Comparison of ENCODE assay signal across 26 mouse cellular contexts in genomic region chr9:13684327-13684934, GRCm38 (mm10).
DNase-seq lines count a peak whose midpoint lies in the region; ATAC-seq and TF ChIP-seq lines count a peak whose summit lies in the region.
"Had no signal": no experiment of that assay in that cellular context is flagged by ENCODE, and none has a peak within 500 bp of the region (broad histone marks: within the 10 kb centered on the region; RNA-seq: fewer than 3 reads in every experiment).

No protein-coding gene starts in this region.

- no peak overlapping the region for H3K4me3 ChIP-seq in liver, embryonic 13.5 days (replicated peaks)
- H3K4me3 ChIP-seq in liver, embryonic 11.5 days (ENCODE audit: low read depth, low read length): no peak overlapping the region
- no peak overlapping the region for H3K4me3 ChIP-seq in lung, embryonic 14.5 days (ENCODE audit: low read depth, low read length)
- H3K4me3 ChIP-seq in lung, postnatal 0 days (ENCODE audit: low read depth, low read length): no peak overlapping the region
- H3K4me3 ChIP-seq: forebrain, embryonic 10.5 days; forebrain, embryonic 13.5 days; heart, embryonic 12.5 days; heart, embryonic 15.5 days; hindbrain, embryonic 10.5 days; hindbrain, embryonic 13.5 days had no signal

- no peak for DNase-seq in liver, embryonic 13.5 days
- no peak for DNase-seq in liver, embryonic 11.5 days (ENCODE audit: low spot score)
- peak; percentile 74 for DNase-seq in lung, embryonic 14.5 days
- DNase-seq in lung, postnatal 25 days (ENCODE audit: low spot score): no peak
- DNase-seq in lung, postnatal 0 days (ENCODE audit: low spot score): peak; percentile 62
- DNase-seq in lung, postnatal 4 days: no peak
- DNase-seq in kidney, postnatal 14 days: no peak
- DNase-seq: adrenal gland, postnatal 10 days; adrenal gland, postnatal 36 days; cerebellum, adult 18-20 months; cerebellum, adult 9-10 months; cerebellum, postnatal 14 days; gastrocnemius, postnatal 10 days; gastrocnemius, postnatal 36 days; heart, postnatal 10 days; heart, postnatal 36 days had no signal

- TF ChIP-seq CTCF in lung, embryonic 14.5 days (IDR thresholded peaks at IDR 0.05; ENCODE audit: low read depth): no peak
- TF ChIP-seq CTCF in lung, postnatal 0 days (IDR thresholded peaks at IDR 0.05): no peak

- H3K4me2 ChIP-seq in liver, embryonic 13.5 days: no peak overlapping the region
- no peak overlapping the region for H3K4me2 ChIP-seq in liver, embryonic 11.5 days
- H3K4me2 ChIP-seq in lung, embryonic 14.5 days: no peak overlapping the region
- no peak overlapping the region for H3K4me2 ChIP-seq in lung, postnatal 0 days (replicated peaks; ENCODE audit: low read depth, low read length)
- H3K4me2 ChIP-seq: forebrain, embryonic 13.5 days; heart, embryonic 12.5 days; heart, embryonic 15.5 days; hindbrain, embryonic 13.5 days had no signal

- ATAC-seq in liver, embryonic 13.5 days (ENCODE audit: low read depth): peak; percentile 29; the same call in 1 of the 2 replicates
- ATAC-seq in liver, embryonic 11.5 days (replicated peaks; ENCODE audit: low FRiP score): no peak
- ATAC-seq in lung, embryonic 14.5 days (ENCODE audit: insufficient read depth): peak; percentile 83
- peak; percentile 57; the same call in 1 of the 2 replicates for ATAC-seq in lung, postnatal 0 days
- ATAC-seq: activated CD4-positive, CD25-positive, alpha-beta regulatory T cell, adult 4 months; CD4-positive, CD25-positive, alpha-beta regulatory T cell, adult 4 months; forebrain, embryonic 13.5 days; forebrain, embryonic 16.5 days; hindbrain, embryonic 16.5 days had no signal

- no peaks in the 10 kb centered on the region for H3K27me3 ChIP-seq in liver, embryonic 13.5 days
- H3K27me3 ChIP-seq in liver, embryonic 11.5 days (replicated peaks; ENCODE audit: control insufficient read depth, insufficient read depth, low read length): no peaks in the 10 kb centered on the region
- no peaks in the 10 kb centered on the region for H3K27me3 ChIP-seq in lung, embryonic 14.5 days (ENCODE audit: insufficient read depth, low read length)
- no peaks in the 10 kb centered on the region for H3K27me3 ChIP-seq in lung, postnatal 0 days (replicated peaks; ENCODE audit: insufficient read depth, low read length)
- H3K27me3 ChIP-seq: forebrain, embryonic 13.5 days; heart, embryonic 12.5 days; heart, embryonic 15.5 days; hindbrain, embryonic 13.5 days had no signal

- no peak for TF ChIP-seq EP300 in lung, postnatal 0 days (IDR thresholded peaks at IDR 0.05)

- H3K9ac ChIP-seq in liver, embryonic 13.5 days: no peak overlapping the region
- H3K9ac ChIP-seq in liver, embryonic 11.5 days (ENCODE audit: low read depth, low read length): no peak overlapping the region
- H3K9ac ChIP-seq in lung, embryonic 14.5 days: no peak overlapping the region
- H3K9ac ChIP-seq in lung, postnatal 0 days (replicated peaks; ENCODE audit: low read depth): no peak overlapping the region
- H3K9ac ChIP-seq: forebrain, embryonic 13.5 days; heart, embryonic 12.5 days; heart, embryonic 15.5 days; hindbrain, embryonic 13.5 days had no signal

- no peaks in the 10 kb centered on the region for H3K36me3 ChIP-seq in liver, embryonic 13.5 days
- no peaks in the 10 kb centered on the region for H3K36me3 ChIP-seq in liver, embryonic 11.5 days (ENCODE audit: control insufficient read depth, insufficient read depth, low read length)
- H3K36me3 ChIP-seq in lung, embryonic 14.5 days (ENCODE audit: insufficient read depth): no peaks in the 10 kb centered on the region
- H3K36me3 ChIP-seq in lung, postnatal 0 days (ENCODE audit: insufficient read depth, low read length): no peaks in the 10 kb centered on the region
- H3K36me3 ChIP-seq: forebrain, embryonic 10.5 days; heart, embryonic 12.5 days; heart, embryonic 15.5 days; hindbrain, embryonic 10.5 days; hindbrain, embryonic 13.5 days had no signal

- H3K9me3 ChIP-seq in liver, embryonic 13.5 days (replicated peaks): no peaks in the 10 kb centered on the region
- no peaks in the 10 kb centered on the region for H3K9me3 ChIP-seq in liver, embryonic 11.5 days (ENCODE audit: control insufficient read depth, low read length)
- H3K9me3 ChIP-seq in lung, embryonic 14.5 days (ENCODE audit: low read depth, low read length): no peaks in the 10 kb centered on the region
- H3K9me3 ChIP-seq in lung, postnatal 0 days (ENCODE audit: low read length): no peaks in the 10 kb centered on the region
- H3K9me3 ChIP-seq: forebrain, embryonic 10.5 days; forebrain, embryonic 13.5 days; heart, embryonic 12.5 days; heart, embryonic 15.5 days; hindbrain, embryonic 10.5 days; hindbrain, embryonic 13.5 days had no signal

- WGBS in liver, embryonic 13.5 days (ENCODE audit: insufficient replicate concordance): 76% methylated on average over 6 of the region's 6 CpGs
- WGBS in liver, embryonic 11.5 days: 85% methylated on average over 6 of the region's 6 CpGs
- 62% methylated on average over 6 of the region's 6 CpGs for WGBS in lung, embryonic 14.5 days
- WGBS in lung, postnatal 0 days: 56% methylated on average over 6 of the region's 6 CpGs

- H3K4me1 ChIP-seq in liver, embryonic 13.5 days (replicated peaks): peaks cover 5% of the 10 kb centered on the region; the same call in 1 of the 2 replicates
- H3K4me1 ChIP-seq in liver, embryonic 11.5 days (replicated peaks; ENCODE audit: control insufficient read depth, insufficient read depth, low read length): peaks cover 3% of the 10 kb centered on the region
- 0 out of 2 replicates have a peak, but pooled peaks cover 5% of the 10 kb centered on the region for H3K4me1 ChIP-seq in lung, embryonic 14.5 days (ENCODE audit: insufficient read depth)
- no peaks in the 10 kb centered on the region; the same call in 1 of the 2 replicates for H3K4me1 ChIP-seq in lung, postnatal 0 days (ENCODE audit: insufficient read depth, low read depth, low read length)

- no peak overlapping the region for H3K27ac ChIP-seq in liver, embryonic 13.5 days
- H3K27ac ChIP-seq in liver, embryonic 11.5 days (ENCODE audit: low read depth, low read length): no peak overlapping the region
- peak overlapping the region; percentile 52 for H3K27ac ChIP-seq in lung, embryonic 14.5 days (ENCODE audit: low read depth)
- 0 out of 2 replicates have a peak overlapping the region, but pooled peaks have one; percentile 43 for H3K27ac ChIP-seq in lung, postnatal 0 days (ENCODE audit: low read length)
- H3K27ac ChIP-seq: forebrain, embryonic 10.5 days; forebrain, embryonic 13.5 days; heart, embryonic 15.5 days; hindbrain, embryonic 10.5 days; hindbrain, embryonic 13.5 days had no signal

Comparison
In these comparisons a context has a peak if more than half of its experiments do, and no peak if none do; other contexts are left out.
1. DNase-seq: peak in lung, embryonic 14.5 days (single experiment) and lung, postnatal 0 days (single experiment); none in liver, embryonic 13.5 days (single experiment), liver, embryonic 11.5 days (single experiment), lung, postnatal 25 days (single experiment), lung, postnatal 4 days (0 of 2) and kidney, postnatal 14 days (single experiment).
2. H3K27ac ChIP-seq: peak in lung, embryonic 14.5 days (single experiment) and lung, postnatal 0 days (single experiment); none in liver, embryonic 13.5 days (single experiment) and liver, embryonic 11.5 days (single experiment).